Comparison of ENCODE assay signal across 9 mouse cellular contexts in genomic region chr5:53470141-53471079, GRCm38 (mm10). TPM values are rescaled to one million over a fixed set of nuclear protein-coding genes. Genes with fewer than 3 reads are reported as not detected.
DNase-seq lines count a peak whose midpoint lies in the region; ATAC-seq and TF ChIP-seq lines count a peak whose summit lies in the region.
"Had no signal": no experiment of that assay in that cellular context is flagged by ENCODE, and none has a peak within 500 bp of the region (broad histone marks: within the 10 kb centered on the region; RNA-seq: fewer than 3 reads in every experiment).

No protein-coding gene starts in this region.

- WGBS in neural tube, embryonic 12.5 days = 47% methylated on average over 16 of the region's 16 CpGs
- 17% methylated on average over 16 of the region's 16 CpGs for WGBS in heart, embryonic 11.5 days (ENCODE audit: insufficient replicate concordance)
- 46% methylated on average over 16 of the region's 16 CpGs for WGBS in cerebellum, adult 2 months

- H3K27ac ChIP-seq in neural tube, embryonic 12.5 days = no peak overlapping the region
- 0 out of 2 replicates have a peak overlapping the region, but pooled peaks have one; percentile 54 for H3K27ac ChIP-seq in heart, embryonic 11.5 days (ENCODE audit: low read depth, low read length)
- H3K27ac ChIP-seq in cerebellum, adult 2 months (ENCODE audit: insufficient read depth, low read length) = no peak overlapping the region

- DNase-seq in neural tube, embryonic 10.5 days (ENCODE audit: extremely low spot score, low spot score) = no peak
- peak; percentile 16 to 45 for DNase-seq in kidney, postnatal 25 days
- no peak for DNase-seq in urinary bladder, postnatal 14 days (ENCODE audit: low spot score)
- no peak for DNase-seq in spleen, postnatal 4 days (ENCODE audit: low spot score in 2 of 2)
- DNase-seq in left cerebral cortex, adult 18-20 months (ENCODE audit: low spot score in 2 of 2) = no peak
- no peak for DNase-seq in cerebellum, adult 2 months
- DNase-seq: lung, adult 18-20 months had no signal

- H3K36me3 ChIP-seq in neural tube, embryonic 12.5 days = no peaks in the 10 kb centered on the region
- H3K36me3 ChIP-seq in heart, embryonic 11.5 days (ENCODE audit: control insufficient read depth, insufficient read depth, low read length) = no peaks in the 10 kb centered on the region

- H3K9me3 ChIP-seq in neural tube, embryonic 12.5 days = no peaks in the 10 kb centered on the region
- H3K9me3 ChIP-seq in heart, embryonic 11.5 days (replicated peaks; ENCODE audit: control insufficient read depth, low read length) = no peaks in the 10 kb centered on the region

- H3K9ac ChIP-seq in neural tube, embryonic 12.5 days = no peak overlapping the region
- 0 out of 2 replicates have a peak overlapping the region, but pooled peaks have one; percentile 34 for H3K9ac ChIP-seq in heart, embryonic 11.5 days (ENCODE audit: low read depth, low read length)

- H3K4me1 ChIP-seq in neural tube, embryonic 12.5 days = peaks cover 5% of the 10 kb centered on the region; the same call in 1 of the 2 replicates
- H3K4me1 ChIP-seq in heart, embryonic 11.5 days (ENCODE audit: control insufficient read depth, insufficient read depth, low read length) = peaks cover 13% of the 10 kb centered on the region
- H3K4me1 ChIP-seq in cerebellum, adult 2 months (ENCODE audit: control insufficient read depth, insufficient read depth, low read length) = no peaks in the 10 kb centered on the region

- peak; percentile 70 for ATAC-seq in neural tube, embryonic 12.5 days (ENCODE audit: low FRiP score, low read depth)
- 0 out of 2 replicates have a peak, but pooled peaks have one; percentile 58 for ATAC-seq in heart, embryonic 11.5 days (replicated peaks; ENCODE audit: insufficient number of reproducible peaks, low FRiP score, low TSS enrichment)

- TF ChIP-seq POLR2A in cerebellum, adult 2 months (IDR thresholded peaks at IDR 0.05; ENCODE audit: borderline replicate concordance, insufficient read depth, low read length) = no peak

- no peak for TF ChIP-seq CTCF in cerebellum, adult 2 months (IDR thresholded peaks at IDR 0.05; ENCODE audit: borderline replicate concordance, insufficient read depth, low read depth, low read length)

- H3K4me2 ChIP-seq in neural tube, embryonic 12.5 days (replicated peaks) = no peak overlapping the region
- peak overlapping the region; percentile 60 for H3K4me2 ChIP-seq in heart, embryonic 11.5 days

- no peaks in the 10 kb centered on the region for H3K27me3 ChIP-seq in neural tube, embryonic 12.5 days (replicated peaks)
- H3K27me3 ChIP-seq in heart, embryonic 11.5 days (ENCODE audit: control insufficient read depth, insufficient read depth, low read length) = no peaks in the 10 kb centered on the region
- no peaks in the 10 kb centered on the region for H3K27me3 ChIP-seq in cerebellum, adult 2 months (ENCODE audit: control insufficient read depth, insufficient read depth, low read length)

- H3K4me3 ChIP-seq in neural tube, embryonic 12.5 days = no peak overlapping the region
- no peak overlapping the region for H3K4me3 ChIP-seq in heart, embryonic 11.5 days (ENCODE audit: low read depth, low read length)
- no peak overlapping the region for H3K4me3 ChIP-seq in cerebellum, adult 2 months (replicated peaks; ENCODE audit: insufficient read depth, low read depth, low read length)

RNA-seq across cellular contexts. Expression of gene Rbpj, which starts 4.5 kb away (rescaled TPM):
- polyA plus RNA-seq in neural tube, embryonic 12.5 days (2016; fragmentation: Nextera tagmentation; extraction: Ambion mirVana) = 52.8 and 62.8 TPM in 2 replicates
- polyA plus RNA-seq in heart, embryonic 11.5 days (2014; fragmentation: Nextera tagmentation; extraction: Ambion mirVana) = 22.0 and 26.3 TPM in 2 replicates
- 10 to 100 TPM; 27.8 to 29.0 TPM for total RNA-seq in left cerebral cortex, adult 18-20 months (2021)
- polyA plus RNA-seq in cerebellum, adult 2 months (2012; rRNA removed) = 19.6 and 22.6 TPM in 2 replicates

Comparison
In these comparisons a context has a peak if more than half of its experiments do, and no peak if none do; other contexts are left out.
1. DNase-seq: peak in kidney, postnatal 25 days (2 of 2); none in neural tube, embryonic 10.5 days (single experiment), urinary bladder, postnatal 14 days (single experiment), spleen, postnatal 4 days (0 of 2), left cerebral cortex, adult 18-20 months (0 of 2) and cerebellum, adult 2 months (0 of 2).